Mouse (Mus musculus) lung, postnatal 0 days (tissue): ENCODE results near the gene Plcg1.

Source experiments
- CTCF ChIP-seq: IDR thresholded peaks from 2 replicates; pipeline ENCODE4 v1.5.1; 2016; ENCODE audit warnings: antibody characterized with exemption, mild to moderate bottlenecking
- EP300 ChIP-seq: IDR thresholded peaks from 2 replicates; pipeline ENCODE4 v1.6.1; 2016; ENCODE audit warnings: antibody characterized with exemption, mild to moderate bottlenecking, control low read depth

DNA sequence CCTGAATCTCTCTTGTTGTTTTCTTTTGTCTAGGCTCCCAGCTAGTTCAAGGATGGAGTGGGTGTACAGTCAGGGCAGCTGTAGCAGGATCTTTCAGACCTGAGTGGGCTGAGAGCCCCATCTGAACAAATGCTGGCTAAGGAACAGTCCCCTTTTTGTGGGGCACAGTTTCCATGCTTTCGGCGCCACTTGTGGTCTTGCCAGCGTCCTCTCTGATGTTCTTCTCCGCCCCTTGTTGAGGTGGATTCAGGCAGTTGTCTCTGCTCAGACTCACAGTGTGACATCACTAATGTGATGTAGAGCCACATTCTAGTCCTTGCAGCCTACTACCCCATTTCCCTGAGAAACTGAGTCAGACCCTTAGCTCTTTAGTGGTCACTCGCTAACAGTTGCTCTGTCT is 15.5 kb downstream of the Plcg1 start:
- TF ChIP-seq CTCF (no peak), EP300 (no peak)
